Mouse (Mus musculus): Measurements from ENCODE around the gene Bloc1s3. TPM values are rescaled to one million over a fixed set of nuclear protein-coding genes. Genes with fewer than 3 reads are reported as not detected.

Gene Bloc1s3
- polyA plus RNA-seq, 1 experiment from 2014 or later = 3.4 TPM

DNA sequence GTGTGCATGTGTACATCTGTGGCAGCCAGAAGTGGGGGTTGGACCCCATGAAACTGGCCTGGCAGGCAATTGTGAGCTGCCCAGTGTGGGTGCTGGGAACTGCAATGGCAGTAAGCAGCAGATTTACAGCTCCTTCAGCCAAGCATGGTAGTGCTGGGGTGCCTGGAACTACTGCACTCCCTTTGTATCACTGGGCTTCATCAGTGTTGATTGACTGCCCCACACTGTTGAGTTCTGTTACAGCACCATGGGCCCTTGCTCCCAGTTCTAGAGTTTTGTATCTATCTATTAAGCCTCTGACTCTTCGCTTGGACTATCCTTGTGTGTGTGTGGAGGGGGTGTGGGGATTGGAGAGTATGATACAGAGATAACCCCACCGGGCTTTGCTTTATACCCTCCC, 31.1 kb downstream of the Bloc1s3 start:
- peak; percentile 48 for TF ChIP-seq CTCF (IDR thresholded peaks at IDR 0.05; ENCODE audit: low read depth)
- Histone ChIP-seq H3K27ac (ENCODE audit: low read depth, low read length) (no peak overlapping the region), H3K9ac (ENCODE audit: low read depth, low read length) (no peak overlapping the region), H3K27me3 (replicated peaks; ENCODE audit: control insufficient read depth, insufficient read depth, low read length) (peaks cover 39% of the 10 kb centered on the region), H3K4me3 (ENCODE audit: low read depth, low read length) (no peak overlapping the region), H3K9me3 (ENCODE audit: control insufficient read depth) (no peaks in the 10 kb centered on the region; the same call in 1 of the 2 replicates), H3K36me3 (ENCODE audit: control insufficient read depth, insufficient read depth) (no peaks in the 10 kb centered on the region), H3K4me2 (replicated peaks; ENCODE audit: low read depth) (no peak overlapping the region), H3K4me1 (replicated peaks; ENCODE audit: control insufficient read depth, insufficient read depth, low read length) (no peaks in the 10 kb centered on the region)
- no peak for ATAC-seq
- WGBS = 57% methylated on average over 2 of the region's 2 CpGs

- peaks cover 61% of the 10 kb centered on the region for H3K27me3 ChIP-seq (replicated peaks; ENCODE audit: control insufficient read depth, insufficient read depth, low read length)
- H3K9me3 ChIP-seq (ENCODE audit: control insufficient read depth) = no peaks in the 10 kb centered on the region; the same call in 1 of the 2 replicates
- no peak for TF ChIP-seq CTCF (IDR thresholded peaks at IDR 0.05; ENCODE audit: low read depth)
- no peak overlapping the region for H3K27ac ChIP-seq (ENCODE audit: low read depth, low read length)
- peak; percentile 73 for ATAC-seq
- H3K4me3 ChIP-seq (ENCODE audit: low read depth, low read length) = peak overlapping the region; percentile 43
- no peaks in the 10 kb centered on the region for H3K4me1 ChIP-seq (replicated peaks; ENCODE audit: control insufficient read depth, insufficient read depth, low read length)
- no peaks in the 10 kb centered on the region for H3K36me3 ChIP-seq (ENCODE audit: control insufficient read depth, insufficient read depth)
- H3K9ac ChIP-seq (ENCODE audit: low read depth, low read length) = peak overlapping the region; percentile 53
- WGBS = under 1% methylated on average over 68 of the region's 89 CpGs
- H3K4me2 ChIP-seq (replicated peaks; ENCODE audit: low read depth) = peak overlapping the region; percentile 91
Measured at GRCm38 (mm10) chr7:19473875-19474443, 34.2 kb downstream of the Bloc1s3 start.

DNA sequence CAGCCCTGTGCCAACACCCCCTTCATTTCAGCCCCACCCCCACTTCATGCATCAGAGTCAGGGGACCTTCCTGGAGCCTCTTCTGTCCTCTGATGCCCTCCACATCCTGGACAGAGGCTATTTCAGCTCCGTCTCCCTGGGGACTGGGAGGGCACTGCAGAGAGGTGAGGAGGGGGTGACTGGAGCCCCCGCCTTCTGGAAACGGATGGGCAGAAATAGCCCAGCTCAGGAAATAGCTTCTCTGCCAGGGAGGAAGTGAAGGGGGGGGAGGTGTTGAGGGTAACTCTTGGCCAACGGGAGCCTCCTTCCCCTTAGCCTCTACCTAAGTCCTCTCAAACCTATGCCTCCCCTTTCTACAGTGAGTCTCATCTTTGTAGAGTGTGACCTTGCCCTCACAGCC, 35.8 kb downstream of the Bloc1s3 start:
- H3K27me3 ChIP-seq (replicated peaks; ENCODE audit: control insufficient read depth, insufficient read depth, low read length) = peaks cover 71% of the 10 kb centered on the region

DNA sequence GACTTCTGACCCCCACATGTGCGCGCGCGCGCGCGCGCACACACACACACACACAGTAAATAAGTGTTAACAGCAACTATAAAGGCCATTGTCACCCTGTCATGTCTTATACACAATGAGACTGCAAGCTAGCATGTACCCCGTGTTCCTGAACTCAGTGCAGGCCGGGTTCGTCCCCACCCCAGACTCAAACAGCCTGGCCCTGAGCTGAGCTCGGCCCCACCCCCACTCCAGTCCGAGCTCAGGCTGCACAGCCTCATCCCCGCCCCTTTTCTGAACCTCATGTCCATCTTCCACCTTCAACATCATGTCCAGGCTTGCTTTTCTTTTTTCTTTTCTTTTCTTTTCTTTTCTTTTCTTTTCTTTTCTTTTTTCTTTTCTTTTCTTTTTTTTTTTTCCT, 37.9 kb downstream of the Bloc1s3 start:
- no peak overlapping the region for H3K27ac ChIP-seq (ENCODE audit: low read depth, low read length)
- ATAC-seq = no peak
- no peak for TF ChIP-seq CTCF (IDR thresholded peaks at IDR 0.05; ENCODE audit: low read depth)
- no peak overlapping the region for H3K4me3 ChIP-seq (ENCODE audit: low read depth, low read length)
- H3K9me3 ChIP-seq (ENCODE audit: control insufficient read depth) = no peaks in the 10 kb centered on the region; the same call in 1 of the 2 replicates
- 12% methylated on average over 14 of the region's 14 CpGs for WGBS
- H3K27me3 ChIP-seq (replicated peaks; ENCODE audit: control insufficient read depth, insufficient read depth, low read length) = peaks cover 72% of the 10 kb centered on the region
- H3K4me2 ChIP-seq (replicated peaks; ENCODE audit: low read depth) = peak overlapping the region; percentile 13; the same call in 1 of the 2 replicates
- H3K9ac ChIP-seq (ENCODE audit: low read depth, low read length) = no peak overlapping the region
- H3K36me3 ChIP-seq (ENCODE audit: control insufficient read depth, insufficient read depth) = no peaks in the 10 kb centered on the region
- no peaks in the 10 kb centered on the region for H3K4me1 ChIP-seq (replicated peaks; ENCODE audit: control insufficient read depth, insufficient read depth, low read length)

More for the DNA sequence above, 35.8 kb downstream of the Bloc1s3 start:
- ATAC-seq = no peak
- Histone ChIP-seq H3K9me3 (ENCODE audit: control insufficient read depth) (no peaks in the 10 kb centered on the region; the same call in 1 of the 2 replicates), H3K27ac (ENCODE audit: low read depth, low read length) (no peak overlapping the region), H3K4me2 (replicated peaks; ENCODE audit: low read depth) (no peak overlapping the region), H3K9ac (ENCODE audit: low read depth, low read length) (no peak overlapping the region), H3K4me1 (replicated peaks; ENCODE audit: control insufficient read depth, insufficient read depth, low read length) (no peaks in the 10 kb centered on the region), H3K4me3 (ENCODE audit: low read depth, low read length) (no peak overlapping the region), H3K36me3 (ENCODE audit: control insufficient read depth, insufficient read depth) (no peaks in the 10 kb centered on the region)
- no peak for TF ChIP-seq CTCF (IDR thresholded peaks at IDR 0.05; ENCODE audit: low read depth)
- WGBS = 37% methylated on average over 4 of the region's 4 CpGs

DNA sequence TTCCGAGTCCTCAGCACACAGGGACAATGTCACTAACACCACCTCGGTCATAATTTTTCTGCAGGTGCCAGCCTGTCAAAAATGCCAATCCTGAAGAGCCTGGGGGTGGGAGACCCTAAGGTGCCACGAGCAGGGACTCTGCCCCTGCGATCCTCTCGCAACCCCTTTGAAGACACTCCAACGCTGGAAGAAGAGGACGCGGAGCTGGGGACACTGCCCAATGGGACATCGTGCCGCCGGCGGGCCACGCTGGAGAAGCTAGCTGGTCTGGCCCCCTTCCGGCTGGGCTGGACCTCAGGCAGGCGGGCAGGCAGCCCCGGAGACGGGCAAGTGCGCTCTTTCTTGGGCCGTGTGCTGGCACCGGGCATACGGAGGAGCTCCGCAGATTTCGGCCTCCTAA, 38.8 kb downstream of the Bloc1s3 start:
- Histone ChIP-seq H3K36me3 (ENCODE audit: control insufficient read depth, insufficient read depth) (no peaks in the 10 kb centered on the region), H3K27ac (ENCODE audit: low read depth, low read length) (no peak overlapping the region), H3K27me3 (replicated peaks; ENCODE audit: control insufficient read depth, insufficient read depth, low read length) (peaks cover 63% of the 10 kb centered on the region), H3K4me2 (replicated peaks; ENCODE audit: low read depth) (no peak overlapping the region), H3K4me3 (ENCODE audit: low read depth, low read length) (no peak overlapping the region), H3K9ac (ENCODE audit: low read depth, low read length) (no peak overlapping the region), H3K4me1 (replicated peaks; ENCODE audit: control insufficient read depth, insufficient read depth, low read length) (no peaks in the 10 kb centered on the region), H3K9me3 (ENCODE audit: control insufficient read depth) (no peaks in the 10 kb centered on the region)
- ATAC-seq = no peak
- 31% methylated on average over 23 of the region's 23 CpGs for WGBS
- TF ChIP-seq CTCF (IDR thresholded peaks at IDR 0.05; ENCODE audit: low read depth) = no peak

DNA sequence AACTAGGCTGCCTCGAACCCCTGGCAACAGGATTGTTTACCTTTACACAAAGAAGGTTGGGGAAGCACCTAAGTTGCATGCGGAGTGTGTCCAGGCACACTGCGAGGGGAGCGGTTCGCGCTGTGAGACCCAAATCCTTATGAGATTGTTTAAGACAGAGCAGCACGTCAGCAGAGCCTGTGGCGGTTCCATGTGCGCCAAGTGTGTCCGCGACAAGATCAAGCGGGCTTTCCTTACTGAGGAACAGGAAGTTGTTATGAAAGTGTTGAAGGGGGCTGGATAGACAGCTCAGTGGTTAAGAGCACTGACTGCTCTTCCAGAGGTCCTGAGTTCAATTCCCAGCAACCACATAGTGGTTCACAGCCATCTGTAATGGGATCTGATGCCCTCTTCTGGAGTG, 39.9 kb downstream of the Bloc1s3 start:
- no peak for ATAC-seq
- H3K9me3 ChIP-seq (ENCODE audit: control insufficient read depth) = no peaks in the 10 kb centered on the region
- no peak overlapping the region for H3K27ac ChIP-seq (ENCODE audit: low read depth, low read length)
- no peak overlapping the region for H3K4me2 ChIP-seq (replicated peaks; ENCODE audit: low read depth)
- no peak overlapping the region for H3K4me3 ChIP-seq (ENCODE audit: low read depth, low read length)
- 63% methylated on average over 12 of the region's 12 CpGs for WGBS
- no peaks in the 10 kb centered on the region for H3K4me1 ChIP-seq (replicated peaks; ENCODE audit: control insufficient read depth, insufficient read depth, low read length)
- no peak for TF ChIP-seq CTCF (IDR thresholded peaks at IDR 0.05; ENCODE audit: low read depth)
- H3K9ac ChIP-seq (ENCODE audit: low read depth, low read length) = no peak overlapping the region
- no peaks in the 10 kb centered on the region for H3K36me3 ChIP-seq (ENCODE audit: control insufficient read depth, insufficient read depth)
- H3K27me3 ChIP-seq (replicated peaks; ENCODE audit: control insufficient read depth, insufficient read depth, low read length) = peaks cover 53% of the 10 kb centered on the region
